Mouse (Mus musculus) testis, adult 2 months (tissue): ENCODE results near the gene Enox1.

ENCODE experiments used
- CTCF ChIP-seq: fragments of 200-500 bp; IDR thresholded peaks from 2 replicates; pipeline ENCODE4 v1.5.1; 2012; ENCODE audit warnings: low read depth, mild to moderate bottlenecking, inconsistent platforms, low read length, moderate library complexity; ENCODE audit not compliant: control insufficient read depth, insufficient read depth, insufficient replicate concordance
- POLR2A ChIP-seq: fragments of 200-500 bp; IDR thresholded peaks from 2 replicates; pipeline ENCODE4 v1.6.1; 2012; ENCODE audit warnings: low read depth, mild to moderate bottlenecking, inconsistent platforms, low read length, moderate library complexity; ENCODE audit not compliant: control insufficient read depth

- TF ChIP-seq POLR2A (no peak), CTCF (no peak)
Observed at GRCm38 (mm10) chr14:77439426-77439825, 282.9 kb downstream of the Enox1 start.
